Mouse (Mus musculus): ENCODE measurements around the gene Kalrn.

The Kalrn gene

GRCm38 (mm10) chr16:34352747-34353146 lies 220.6 kb downstream of the Kalrn start:
- ATAC-seq (ENCODE audit: low TSS enrichment) = no peak

GRCm38 (mm10) chr16:34351575-34352150 lies 221.7 kb downstream of the Kalrn start:
- no peak for ATAC-seq (ENCODE audit: low TSS enrichment)

- no peak for ATAC-seq (ENCODE audit: low TSS enrichment)
These were observed 225.8 kb downstream of the Kalrn start for GRCm38 (mm10) chr16:34347574-34347973.

GRCm38 (mm10) chr16:34344895-34345876 lies 228.1 kb downstream of the Kalrn start:
- no peak for ATAC-seq (ENCODE audit: low TSS enrichment)

GRCm38 (mm10) chr16:34343968-34344367 lies 229.4 kb downstream of the Kalrn start:
- peak; percentile 42 for ATAC-seq (ENCODE audit: low TSS enrichment)

GRCm38 (mm10) chr16:34343161-34343560 lies 230.2 kb downstream of the Kalrn start:
- ATAC-seq (ENCODE audit: low TSS enrichment) = no peak

- ATAC-seq (ENCODE audit: low TSS enrichment) = peak; percentile 79
These were observed 230.8 kb downstream of the Kalrn start for GRCm38 (mm10) chr16:34342369-34343160.

GRCm38 (mm10) chr16:34334919-34335318 lies 238.4 kb downstream of the Kalrn start:
- ATAC-seq (ENCODE audit: low TSS enrichment) = peak; percentile 14; the same call in 1 of the 2 replicates

GRCm38 (mm10) chr16:34331630-34332029 lies 241.7 kb downstream of the Kalrn start:
- ATAC-seq (ENCODE audit: low TSS enrichment) = no peak

- ATAC-seq (ENCODE audit: low TSS enrichment) = no peak
These were observed 243.5 kb downstream of the Kalrn start for GRCm38 (mm10) chr16:34329876-34330275.

GRCm38 (mm10) chr16:34329431-34329873 lies 243.9 kb downstream of the Kalrn start:
- ATAC-seq (ENCODE audit: low TSS enrichment) = peak; percentile 60; the same call in 1 of the 2 replicates

- ATAC-seq (ENCODE audit: low TSS enrichment) = no peak
These were observed 245.4 kb downstream of the Kalrn start for GRCm38 (mm10) chr16:34327890-34328289.

GRCm38 (mm10) chr16:34325869-34326268 lies 247.5 kb downstream of the Kalrn start:
- no peak for ATAC-seq (ENCODE audit: low TSS enrichment)

- ATAC-seq (ENCODE audit: low TSS enrichment) = no peak
These were observed 248.2 kb downstream of the Kalrn start for GRCm38 (mm10) chr16:34325161-34325560.

GRCm38 (mm10) chr16:34324735-34325134 lies 248.6 kb downstream of the Kalrn start:
- ATAC-seq (ENCODE audit: low TSS enrichment) = no peak

- no peak for ATAC-seq (ENCODE audit: low TSS enrichment)
These were observed 249.8 kb downstream of the Kalrn start for GRCm38 (mm10) chr16:34323496-34323895.

- ATAC-seq (ENCODE audit: low TSS enrichment) = peak; percentile 70
These were observed 250.8 kb downstream of the Kalrn start for GRCm38 (mm10) chr16:34322546-34322945.

- no peak for ATAC-seq (ENCODE audit: low TSS enrichment)
These were observed 252.1 kb downstream of the Kalrn start for GRCm38 (mm10) chr16:34321066-34321790.

GRCm38 (mm10) chr16:34320023-34320800 lies 253.1 kb downstream of the Kalrn start:
- peak; percentile 42; the same call in 1 of the 2 replicates for ATAC-seq (ENCODE audit: low TSS enrichment)

GRCm38 (mm10) chr16:34317110-34317509 lies 256.2 kb downstream of the Kalrn start:
- ATAC-seq (ENCODE audit: low TSS enrichment) = no peak
